Mouse (Mus musculus) left cerebral cortex, adult 2 months (tissue): ENCODE measurements at regions not wholly inside any gene's neighbourhood (a gene's known extent, or its start where the extent isn't known, plus 50 kb on each side); places are given as distances from the start of the nearest gene placed in this dataset.

ENCODE experiments used
- DNase-seq, 2 experiments: peaks; one replicate each; pipeline ENCODE4 v3.0.0; 2021 to 2022; ENCODE audit warnings: low spot score in 2 of 2, mixed read lengths in 1 of 2; ENCODE audit errors: extremely low spot score in 1 of 2
- H3K27ac ChIP-seq: fragments of 200-600 bp; 2 replicates; pipeline ENCODE4 v1.8.1; 2022
- H3K4me3 ChIP-seq: fragments of 200-600 bp; 2 replicates; pipeline ENCODE4 v1.8.1; 2022
- CTCF ChIP-seq: fragments of 200-600 bp; IDR thresholded peaks from 2 replicates; pipeline ENCODE4 v1.8.1; 2022; ENCODE audit warnings: antibody characterized with exemption, mild to moderate bottlenecking, moderate library complexity
- intact Hi-C: fragments of 180-260 bp; cut with DNase I; formaldehyde crosslinking; loops from one replicate; pipeline ENCODE4 v1.15.1; 2025

DNA sequence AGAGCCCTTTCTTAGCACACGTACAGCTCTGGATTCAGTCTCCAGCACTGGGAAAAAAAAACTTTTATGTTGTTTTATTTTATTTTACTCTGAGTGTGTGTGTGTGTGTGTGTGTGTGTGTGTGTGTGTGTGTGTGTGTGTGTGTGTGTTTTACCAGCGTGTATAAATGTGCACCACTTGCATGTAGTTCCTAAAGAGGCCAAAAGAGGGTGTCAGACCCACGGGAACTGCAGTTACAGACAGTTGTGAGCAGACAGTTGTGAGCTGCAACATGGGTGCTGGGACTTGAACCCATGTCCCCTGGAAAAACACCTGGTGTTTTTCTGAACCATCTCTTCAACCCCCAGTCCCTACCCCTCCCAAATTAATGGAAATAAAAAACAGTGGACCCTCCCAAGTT lies 165.1 kb upstream of the Plekha5 start:
- TF ChIP-seq CTCF: no peak
- DNase-seq: no peak
- H3K4me3 ChIP-seq: no peak overlapping the region
- H3K27ac ChIP-seq: no peak overlapping the region
- intact Hi-C loops: no loop called here

DNA sequence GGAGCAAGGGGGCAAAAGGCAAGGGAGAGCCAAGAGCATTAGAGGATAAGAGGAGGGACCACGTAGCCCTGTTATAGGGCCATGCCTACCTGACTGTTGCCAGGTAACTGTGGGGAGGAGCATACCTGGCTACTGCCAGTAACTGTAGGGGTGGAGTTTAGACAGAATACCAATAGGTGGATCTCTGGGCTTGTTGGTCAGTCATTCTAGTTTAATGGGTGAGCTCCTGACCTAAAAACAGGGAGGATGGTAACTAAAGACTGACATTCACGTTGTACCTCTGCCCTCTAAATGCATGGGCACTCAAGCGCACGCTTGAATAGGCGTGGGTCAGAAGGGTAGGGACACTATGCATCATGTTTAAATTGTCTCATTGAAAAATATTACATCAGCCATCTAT lies 165.8 kb upstream of the Plekha5 start:
- no peak overlapping the region for H3K27ac ChIP-seq
- no peak overlapping the region for H3K4me3 ChIP-seq
- intact Hi-C loops: no loop called here
- no peak for TF ChIP-seq CTCF
- no peak for DNase-seq

DNA sequence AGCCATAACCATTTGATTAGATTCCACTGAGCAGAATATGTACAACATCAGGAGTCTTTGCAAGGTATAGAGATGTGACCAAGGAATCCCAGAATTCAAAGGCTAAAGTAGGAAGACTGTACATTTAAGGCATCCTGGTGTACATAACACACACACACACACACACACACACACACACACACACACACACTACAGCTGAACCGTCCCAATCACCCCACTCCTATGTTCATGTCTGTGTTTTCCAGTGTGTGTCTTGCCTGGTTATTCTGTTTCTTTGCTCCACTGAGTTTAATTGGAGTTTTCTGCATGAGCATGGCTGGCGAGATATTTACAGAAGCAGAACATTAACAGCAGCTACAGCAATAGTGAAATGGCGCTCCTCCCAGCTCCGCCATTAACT lies 172.3 kb upstream of the Plekha5 start:
- no peak for TF ChIP-seq CTCF
- no peak overlapping the region for H3K4me3 ChIP-seq
- intact Hi-C loops: no loop called here
- DNase-seq: no peak
- H3K27ac ChIP-seq: no peak overlapping the region

DNA sequence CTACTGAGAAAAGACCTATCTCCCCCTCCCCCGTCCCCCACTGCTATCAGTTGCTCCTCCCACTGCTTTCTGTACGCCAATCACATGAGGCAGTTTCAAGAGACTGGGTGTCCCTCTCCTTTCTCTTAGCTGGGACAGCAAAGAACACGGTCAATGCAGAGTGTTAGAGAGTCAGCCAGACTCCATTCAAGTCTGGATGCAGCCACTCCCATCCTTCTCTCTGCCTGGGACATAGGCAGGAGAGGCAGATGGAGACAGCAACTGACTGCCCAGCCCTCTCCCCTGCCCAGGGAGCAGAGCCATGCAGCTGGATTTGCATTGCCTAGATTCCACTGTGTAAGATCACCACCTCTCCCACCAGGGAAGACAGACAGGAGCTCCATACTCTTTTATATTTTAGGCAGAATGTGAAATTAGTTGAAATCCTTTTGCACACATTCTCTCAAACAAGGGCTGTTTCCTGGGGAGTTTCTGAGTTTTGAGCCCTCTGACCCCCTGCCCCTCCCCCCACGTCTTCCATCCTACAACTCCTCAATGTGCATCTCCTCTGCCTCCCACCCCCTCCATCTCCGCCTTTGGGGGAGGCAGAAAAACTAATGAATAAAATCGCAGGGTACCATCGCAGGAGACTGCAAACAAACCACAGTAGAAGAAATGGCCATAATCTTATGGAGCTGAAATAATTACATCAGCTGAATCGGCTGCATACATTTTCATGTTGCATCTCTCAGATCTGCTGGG lies 180.3 kb upstream of the Plekha5 start:
- Histone ChIP-seq H3K4me3 (no peak overlapping the region), H3K27ac (no peak overlapping the region)
- intact Hi-C loops: no loop called here
- no peak for DNase-seq
- no peak for TF ChIP-seq CTCF

DNA sequence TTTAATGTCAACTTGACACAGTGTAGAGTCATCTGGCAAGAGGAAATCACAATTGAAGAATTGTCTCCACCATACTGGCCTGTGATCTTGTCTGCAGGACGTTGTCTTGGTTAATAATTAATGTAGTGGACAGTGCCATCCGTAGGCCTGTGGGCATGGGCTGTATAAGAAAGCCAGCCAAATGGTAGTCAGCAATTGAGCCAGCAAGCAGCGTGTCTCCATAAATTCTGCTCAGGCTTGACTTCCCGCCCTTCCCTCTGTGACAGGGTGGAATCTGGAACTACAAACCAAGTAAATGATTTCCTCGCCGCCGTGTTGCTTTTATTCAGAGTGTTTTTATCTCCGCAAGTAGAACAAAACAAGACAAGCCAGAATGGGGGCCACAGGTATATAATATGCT lies 184.5 kb upstream of the Plekha5 start:
- intact Hi-C loops: no loop called here
- Histone ChIP-seq H3K4me3 (no peak overlapping the region), H3K27ac (no peak overlapping the region)
- DNase-seq: no peak
- no peak for TF ChIP-seq CTCF

DNA sequence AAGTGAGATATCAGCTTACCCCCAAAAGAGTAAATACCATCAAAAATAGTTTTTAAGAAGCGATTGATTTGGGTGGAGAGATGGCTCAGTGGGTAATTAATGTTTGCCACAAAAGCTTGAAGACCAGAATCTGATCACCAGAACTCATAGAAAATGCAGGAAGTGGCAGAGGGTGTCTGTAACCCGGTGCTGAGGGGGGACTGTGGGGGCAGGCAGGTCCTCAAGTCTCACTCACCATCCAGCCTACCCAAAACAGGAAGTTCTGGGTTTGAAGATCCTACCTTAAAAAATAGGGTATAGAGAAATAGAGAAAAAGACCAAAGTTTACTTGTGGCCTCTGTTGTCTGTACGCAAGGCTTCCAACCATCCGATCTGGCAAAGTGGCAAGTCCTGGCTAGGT lies 190.3 kb upstream of the Plcz1 start:
- Histone ChIP-seq H3K27ac (no peak overlapping the region), H3K4me3 (no peak overlapping the region)
- intact Hi-C loops: no loop called here
- TF ChIP-seq CTCF: no peak
- no peak for DNase-seq

DNA sequence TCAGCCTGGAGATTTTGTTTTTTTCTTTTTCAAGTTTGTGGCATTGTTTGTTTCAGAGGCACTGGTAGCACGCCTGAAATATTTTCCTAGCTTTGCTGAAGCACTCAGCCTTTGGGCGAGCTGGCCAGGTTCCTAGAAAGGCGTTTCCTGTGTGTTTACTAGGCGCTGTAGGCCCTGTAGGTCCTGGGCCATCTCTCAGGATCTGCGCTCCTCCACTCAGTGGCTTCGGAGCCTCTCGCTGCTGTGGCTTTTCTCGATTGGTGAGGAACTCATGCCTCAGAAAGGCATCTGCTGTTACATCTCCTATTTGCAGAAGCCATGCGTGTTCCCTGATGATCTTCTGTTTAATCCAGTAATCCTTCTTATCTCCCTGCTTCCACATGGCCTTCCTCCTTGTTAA lies 188.0 kb upstream of the Plcz1 start:
- H3K27ac ChIP-seq: no peak overlapping the region
- no peak overlapping the region for H3K4me3 ChIP-seq
- no peak for DNase-seq
- TF ChIP-seq CTCF: no peak
- intact Hi-C loops: no loop called here

DNA sequence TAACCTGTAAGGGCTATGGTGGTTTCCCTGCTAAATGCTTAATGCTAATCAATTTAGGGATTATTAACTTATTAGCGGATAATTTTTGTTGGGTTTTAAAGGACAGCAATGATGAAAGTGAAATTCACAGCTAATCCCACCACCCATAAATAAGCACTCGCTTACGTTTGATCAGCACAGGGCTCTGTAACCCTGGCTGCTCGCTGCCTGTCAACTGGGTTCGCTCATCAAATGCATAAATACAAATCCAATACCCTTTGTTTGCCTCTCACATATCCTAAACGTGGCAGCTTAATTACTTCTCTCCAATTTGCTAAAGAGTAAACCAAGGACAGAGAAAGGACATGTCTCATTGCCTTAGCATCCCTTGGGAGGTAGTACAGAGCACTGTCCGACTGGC lies 187.5 kb upstream of the Plcz1 start:
- H3K27ac ChIP-seq: no peak overlapping the region
- no peak overlapping the region for H3K4me3 ChIP-seq
- intact Hi-C loops: no loop called here
- DNase-seq: no peak
- no peak for TF ChIP-seq CTCF

DNA sequence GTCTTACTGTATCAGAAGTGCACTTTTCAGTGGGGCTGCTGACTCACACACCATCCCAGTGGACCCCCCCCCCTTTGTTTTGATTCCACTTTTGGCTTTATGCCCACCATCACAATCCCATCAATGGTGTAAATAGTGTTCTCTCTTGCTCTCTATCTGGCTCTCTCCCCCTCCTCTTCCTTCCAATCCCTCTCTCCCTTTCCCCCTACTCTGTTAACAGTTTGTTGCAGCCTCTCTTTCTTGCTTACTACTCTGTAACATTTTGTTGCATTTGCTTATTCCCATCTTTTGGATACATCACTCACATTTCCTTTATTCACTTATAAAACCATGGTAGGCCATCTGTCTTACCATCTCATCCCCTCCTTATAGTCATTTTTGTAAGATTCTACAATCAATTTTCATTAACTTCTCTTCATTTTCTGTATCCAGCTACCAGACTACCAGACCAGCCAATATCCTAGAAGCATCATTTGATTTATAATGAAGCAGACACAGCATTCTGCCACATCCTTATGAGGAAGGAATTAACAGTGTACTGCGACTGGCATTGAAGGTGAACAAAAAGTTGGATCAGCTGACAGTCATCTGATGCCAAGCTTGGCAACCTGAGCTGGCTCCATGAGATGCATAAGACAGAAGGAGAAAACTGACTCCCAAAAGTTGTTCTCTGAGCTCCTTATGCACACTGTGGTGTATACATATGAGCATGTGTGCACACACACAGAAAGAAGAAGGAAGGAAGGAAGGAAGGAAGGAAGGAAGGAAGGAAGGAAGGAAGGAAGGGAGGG lies 181.5 kb upstream of the Plcz1 start:
- intact Hi-C loops: no loop called here
- Histone ChIP-seq H3K27ac (no peak overlapping the region), H3K4me3 (no peak overlapping the region)
- DNase-seq: no peak
- TF ChIP-seq CTCF: no peak

DNA sequence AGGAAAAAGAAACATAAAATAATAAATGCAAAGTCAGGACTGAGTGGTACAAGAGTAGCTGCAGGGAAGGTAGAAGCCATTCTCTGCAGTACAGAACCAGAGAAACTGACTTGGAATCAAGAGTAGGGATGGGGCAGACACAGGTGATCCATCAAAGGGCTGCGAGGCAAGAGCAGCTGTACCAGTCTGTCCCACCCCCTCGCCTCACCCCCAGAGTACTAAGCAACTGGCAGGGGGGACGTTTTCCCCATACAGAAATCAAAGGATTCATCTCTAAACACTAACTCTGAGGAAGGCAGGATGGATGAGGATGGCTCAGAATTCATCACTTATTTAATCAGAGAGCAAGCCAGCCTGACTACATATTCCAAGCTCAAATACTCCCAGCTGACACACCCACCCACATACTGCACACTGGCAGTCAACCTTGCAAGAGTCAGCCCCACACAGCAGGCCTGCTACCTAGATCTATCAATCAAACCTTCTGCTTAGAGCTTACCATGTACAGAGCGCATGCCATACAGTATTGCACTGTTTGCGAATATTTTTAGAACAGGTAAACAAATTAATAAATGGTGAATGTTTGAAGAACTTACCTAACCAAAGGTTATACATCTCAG lies 180.5 kb upstream of the Plcz1 start:
- Histone ChIP-seq H3K27ac (no peak overlapping the region), H3K4me3 (no peak overlapping the region)
- peak in 1 of 2 experiments; percentile 25 for DNase-seq
- TF ChIP-seq CTCF: no peak
- intact Hi-C loops: no loop called here

DNA sequence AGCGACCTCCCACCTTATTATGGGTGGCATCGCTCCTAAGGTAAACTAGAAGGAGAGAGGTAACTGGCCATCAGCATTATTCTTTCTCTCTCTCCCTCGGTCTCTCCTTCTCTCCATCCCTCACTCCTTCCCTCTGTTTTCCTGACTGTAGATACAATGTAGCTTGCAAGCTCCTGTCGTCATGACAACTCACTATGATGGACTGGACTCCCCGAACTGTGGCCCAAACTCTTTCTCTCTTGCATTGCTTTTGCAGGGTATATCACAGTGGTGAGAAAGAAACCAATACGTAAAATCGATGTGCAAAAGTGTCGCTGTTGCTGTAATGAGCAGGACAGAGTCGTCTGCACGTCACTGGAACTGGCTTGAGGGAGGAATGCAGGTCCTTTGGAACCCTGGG lies 177.5 kb upstream of the Plcz1 start:
- intact Hi-C loops: no loop called here
- DNase-seq: no peak
- Histone ChIP-seq H3K4me3 (no peak overlapping the region), H3K27ac (no peak overlapping the region)
- TF ChIP-seq CTCF: no peak

DNA sequence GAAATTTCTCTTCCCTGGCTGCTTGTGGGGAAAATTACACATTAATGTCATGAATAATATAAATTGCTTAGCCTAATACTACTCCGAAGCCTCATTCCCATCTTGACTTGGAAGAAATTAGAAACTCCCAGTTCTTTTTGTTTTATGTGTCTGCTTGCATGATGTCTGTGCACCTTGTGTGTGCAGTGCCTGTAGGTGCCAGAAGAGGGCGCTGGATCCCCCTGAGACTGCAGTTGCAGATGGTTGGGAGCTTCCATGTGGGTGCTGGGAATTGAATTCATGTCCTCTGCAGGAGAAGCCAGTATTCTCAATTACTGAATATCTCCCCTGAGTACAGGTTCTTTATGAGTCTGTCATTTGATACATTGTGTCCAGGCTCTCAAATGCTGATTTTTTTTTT lies 171.1 kb upstream of the Plcz1 start:
- no peak for DNase-seq
- Histone ChIP-seq H3K27ac (no peak overlapping the region), H3K4me3 (no peak overlapping the region)
- TF ChIP-seq CTCF: peak; percentile 1
- intact Hi-C loops: no loop called here
